Mouse (Mus musculus) erythroblast, embryonic 14.5 days (primary cell): ENCODE data around the gene Hpcal1.

Experiments used
- GATA1 ChIP-seq: IDR thresholded peaks from 2 replicates; pipeline ENCODE4 v1.6.1; 2012; ENCODE audit warnings: low read length, inconsistent platforms, mixed read lengths
- TAL1 ChIP-seq: IDR thresholded peaks from 3 replicates; pipeline ENCODE4 v1.6.1; 2012; ENCODE audit warnings: low read length, inconsistent platforms, mixed read lengths

- no peak for TF ChIP-seq GATA1
- TF ChIP-seq TAL1 = no peak
Observed at GRCm38 (mm10) chr12:17711731-17712388, 21.2 kb downstream of the Hpcal1 start.
